Mouse (Mus musculus) forebrain, embryonic 12.5 days (tissue): Measurements from ENCODE around the gene Slc26a3. TPM values are rescaled to one million over a fixed set of nuclear protein-coding genes. Genes with fewer than 3 reads are reported as not detected.
A peak's percentile ranks its signal among the peaks of the same experiment; 100 is the strongest.

Experiments used
- ATAC-seq: fragments of 200-750 bp; cut with Nextera tagmentation; 2 replicates; pipeline ENCODE4 v1.8.0; 2017; ENCODE audit warnings: moderate TSS enrichment; ENCODE audit not compliant: low FRiP score
- H3K27ac ChIP-seq: fragments of 300-500 bp; sonication (generic); 2 replicates; pipeline ENCODE4 v1.5.1; 2016; ENCODE audit warnings: mild to moderate bottlenecking
- H3K27me3 ChIP-seq: fragments of 300-500 bp; sonication (generic); 2 replicates; pipeline ENCODE4 v1.6.1; 2016; ENCODE audit warnings: mild to moderate bottlenecking
- H3K36me3 ChIP-seq: fragments of 300-500 bp; sonication (generic); replicated peaks from 2 replicates; pipeline ENCODE4 v1.6.1; 2016; ENCODE audit warnings: mild to moderate bottlenecking
- H3K4me1 ChIP-seq: fragments of 300-500 bp; sonication (generic); 2 replicates; pipeline ENCODE4 v1.6.1; 2016
- H3K4me2 ChIP-seq: fragments of 300-500 bp; sonication (generic); 2 replicates; pipeline ENCODE4 v1.6.1; 2016; ENCODE audit warnings: mild to moderate bottlenecking, moderate library complexity
- H3K4me3 ChIP-seq: fragments of 300-500 bp; sonication (generic); replicated peaks from 2 replicates; pipeline ENCODE4 v1.5.1; 2016; ENCODE audit warnings: mild to moderate bottlenecking
- H3K9ac ChIP-seq: fragments of 300-500 bp; sonication (generic); 2 replicates; pipeline ENCODE4 v1.6.1; 2016; ENCODE audit warnings: mild to moderate bottlenecking
- H3K9me3 ChIP-seq: fragments of 300-500 bp; sonication (generic); 2 replicates; pipeline ENCODE4 v1.6.1; 2016
- WGBS: fragments of 180-500 bp; shearing (Covaris S2); methylation state at CpG from one replicate; pipeline ENCODE4 v1.1.7; 2016; 5-methylcytosine and 5-hydroxymethylcytosine counted together
- polyA plus RNA-seq: library from polyadenylated mRNA; unstranded; fragments of >200 nt; fragmentation: Nextera tagmentation; extraction: Ambion mirVana; gene quantifications from 2 replicates; pipeline ENCODE4 v1.2.1, GENCODE M21; 2016

The Slc26a3 gene
- polyA plus RNA-seq, result 0.06 and 0.09 TPM in 2 replicates

DNA sequence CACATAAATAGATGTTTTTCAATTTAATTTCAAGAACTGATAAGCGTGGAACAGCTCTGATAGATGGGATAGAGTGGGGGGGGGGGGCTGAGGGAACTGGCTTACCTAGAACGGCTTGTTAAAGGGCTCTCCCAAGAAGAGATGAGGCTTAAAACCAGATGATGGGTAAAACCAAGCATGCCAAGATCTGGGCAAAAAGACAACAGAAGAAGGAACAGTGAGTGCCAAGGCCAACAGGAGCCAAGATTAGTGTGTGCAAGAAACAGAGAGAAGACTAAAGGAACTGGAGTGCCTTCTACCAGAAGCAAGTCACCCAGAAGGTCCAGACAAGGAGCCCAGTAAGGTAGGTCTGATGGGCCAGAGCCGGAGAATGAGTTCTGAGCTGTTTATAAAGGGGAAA, at the start of gene Slc26a3:
Slc26a3 (plus strand) TSS at position 301 of the 400 bp plus-strand sequence.
- Histone ChIP-seq H3K27ac (no peak within 1 kb of the TSS), H3K36me3 (no peaks in the 10 kb centered on the region), H3K4me1 (no peaks in the 10 kb centered on the region), H3K27me3 (no peaks in the 10 kb centered on the region), H3K4me2 (no peak within 1 kb of the TSS), H3K9ac (no peak within 1 kb of the TSS), H3K9me3 (no peaks in the 10 kb centered on the region), H3K4me3 (no peak within 1 kb of the TSS)
- ATAC-seq, result no peak
- 84% methylated on average over 3 of the region's 3 CpGs for WGBS

DNA sequence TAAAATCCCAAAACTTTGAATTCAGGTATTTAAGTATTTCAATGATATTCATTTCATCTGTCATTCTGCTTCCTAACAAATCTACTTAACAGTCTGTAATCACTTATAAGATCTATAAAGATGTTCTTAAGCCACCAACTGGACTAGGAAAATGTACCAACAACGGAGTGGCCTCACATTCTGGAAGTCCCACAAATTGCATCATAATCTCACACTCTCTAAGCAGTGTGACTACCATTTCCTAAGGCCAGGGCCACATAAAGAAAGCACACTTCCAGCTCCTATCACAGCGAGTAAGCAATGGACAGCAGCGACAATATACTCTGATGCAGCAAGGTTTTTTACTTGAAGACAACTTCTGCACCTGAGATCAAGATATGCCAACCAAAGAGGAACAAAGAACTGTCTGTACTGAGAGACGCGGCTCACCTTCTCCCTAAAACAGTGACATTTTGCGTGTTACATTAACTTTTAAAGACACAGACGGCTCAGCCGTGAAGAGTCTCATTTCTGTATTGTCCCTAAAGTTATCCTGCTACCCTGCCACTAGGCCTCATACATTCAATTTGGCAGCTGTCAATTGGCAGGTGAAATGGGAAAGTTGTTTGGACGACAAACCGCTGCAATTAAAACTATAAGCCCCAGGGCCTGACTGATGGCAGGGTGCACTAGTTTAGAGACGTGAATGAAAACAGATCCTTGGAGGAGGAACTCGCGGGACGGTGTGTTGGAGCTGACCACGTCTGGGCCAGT, 40.3 kb upstream of the Slc26a3 start:
- peak; percentile 67; the same call in 1 of the 2 replicates for ATAC-seq
- H3K27ac ChIP-seq, result no peak overlapping the region
- 27% methylated on average over 15 of the region's 15 CpGs for WGBS

DNA sequence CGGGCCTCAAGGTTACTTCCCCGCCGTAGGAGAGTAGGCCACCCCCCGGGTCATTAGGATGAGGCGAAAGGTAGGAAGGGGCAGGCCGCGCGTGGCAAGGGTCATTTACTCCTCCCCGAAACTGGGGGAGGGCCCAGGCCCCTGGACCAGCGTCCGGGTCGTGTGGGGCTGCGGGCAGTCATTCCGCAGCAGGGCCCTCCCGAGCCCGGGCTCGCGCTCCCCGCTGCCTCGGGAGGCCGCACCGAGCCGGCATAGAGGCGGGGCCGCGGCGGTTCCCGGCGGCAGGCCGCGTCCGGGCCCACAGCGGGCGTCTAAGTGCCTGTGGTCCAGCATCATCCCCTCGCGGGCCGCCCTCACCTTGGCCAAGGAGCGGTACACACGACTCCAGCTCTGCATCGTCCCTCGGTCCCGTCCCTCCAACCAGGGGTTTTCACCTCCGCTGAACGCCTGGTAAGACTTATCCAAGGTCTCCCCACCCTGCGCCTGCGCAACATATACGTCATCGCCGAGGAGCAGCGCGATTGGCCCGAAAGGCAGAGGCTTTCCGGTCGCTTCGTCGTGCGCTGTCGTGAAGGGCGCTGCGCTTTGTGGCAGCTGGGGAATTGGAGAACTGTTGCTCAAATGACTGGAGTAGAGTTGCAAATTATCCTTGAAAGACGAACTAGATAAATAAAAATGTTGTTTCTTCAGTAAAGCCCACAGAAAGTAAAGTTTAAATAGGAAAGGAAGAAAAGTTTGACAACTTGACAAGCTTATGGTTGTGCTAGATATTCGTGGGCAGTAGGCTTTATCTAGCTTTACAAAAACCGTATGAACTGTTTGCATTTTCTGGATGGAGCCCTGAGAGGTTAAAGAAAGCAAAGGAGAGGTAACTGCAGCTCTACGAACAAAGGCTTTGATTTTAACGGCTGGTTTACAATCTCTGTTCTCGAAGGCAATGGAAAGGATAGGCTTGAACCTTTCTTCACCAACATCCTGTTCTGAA, 39.4 kb upstream of the Slc26a3 start, which contains the start of gene Dld:
Dld (minus strand) TSS at position 510 of the 985 bp plus-strand sequence.
- Histone ChIP-seq H3K4me3 (peak within 1 kb of the TSS; percentile 96), H3K27ac (peak within 1 kb of the TSS; percentile 67), H3K4me1 (peaks cover 10% of the 10 kb centered on the region), H3K4me2 (peak within 1 kb of the TSS; percentile 86), H3K36me3 (peaks cover 15% of the 10 kb centered on the region), H3K9ac (peak within 1 kb of the TSS; percentile 95), H3K27me3 (no peaks in the 10 kb centered on the region), H3K9me3 (no peaks in the 10 kb centered on the region)
- 5% methylated on average over 61 of the region's 66 CpGs for WGBS
- peak; percentile 100 for ATAC-seq

More for the DNA sequence above, 40.3 kb upstream of the Slc26a3 start:
- Histone ChIP-seq H3K4me1 (peaks cover 10% of the 10 kb centered on the region), H3K27me3 (no peaks in the 10 kb centered on the region), H3K4me3 (peak overlapping the region; percentile 96), H3K9me3 (no peaks in the 10 kb centered on the region), H3K4me2 (peak overlapping the region; percentile 86), H3K36me3 (peaks cover 15% of the 10 kb centered on the region), H3K9ac (peak overlapping the region; percentile 95)

DNA sequence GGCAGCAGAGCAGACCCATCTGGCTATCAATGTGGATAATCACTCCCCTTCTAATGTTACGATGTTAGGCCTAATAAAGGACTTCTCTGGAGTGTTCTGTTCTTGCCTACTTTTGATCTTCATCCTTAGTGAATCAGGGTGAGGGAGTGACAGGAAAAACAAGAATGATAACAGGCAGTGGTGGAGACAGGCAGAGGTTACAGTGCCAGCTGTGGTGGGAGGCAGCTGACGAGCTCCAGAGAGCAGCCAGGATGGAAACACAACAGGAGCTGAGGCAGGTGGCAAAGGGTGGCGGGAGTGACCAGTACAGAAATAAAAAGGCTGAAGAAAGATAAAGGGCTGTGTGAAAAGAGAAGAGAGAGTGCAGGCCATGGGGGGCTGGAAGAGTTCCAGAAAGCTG, 24.2 kb upstream of the Slc26a3 start:
- Histone ChIP-seq H3K9me3 (no peaks in the 10 kb centered on the region), H3K36me3 (no peaks in the 10 kb centered on the region), H3K9ac (no peak overlapping the region), H3K4me2 (no peak overlapping the region), H3K4me1 (no peaks in the 10 kb centered on the region), H3K27ac (no peak overlapping the region), H3K27me3 (0 out of 2 replicates have a peak, but pooled peaks cover 4% of the 10 kb centered on the region), H3K4me3 (no peak overlapping the region)
- no peak for ATAC-seq
- WGBS, result 58% methylated on average over 3 of the region's 3 CpGs

DNA sequence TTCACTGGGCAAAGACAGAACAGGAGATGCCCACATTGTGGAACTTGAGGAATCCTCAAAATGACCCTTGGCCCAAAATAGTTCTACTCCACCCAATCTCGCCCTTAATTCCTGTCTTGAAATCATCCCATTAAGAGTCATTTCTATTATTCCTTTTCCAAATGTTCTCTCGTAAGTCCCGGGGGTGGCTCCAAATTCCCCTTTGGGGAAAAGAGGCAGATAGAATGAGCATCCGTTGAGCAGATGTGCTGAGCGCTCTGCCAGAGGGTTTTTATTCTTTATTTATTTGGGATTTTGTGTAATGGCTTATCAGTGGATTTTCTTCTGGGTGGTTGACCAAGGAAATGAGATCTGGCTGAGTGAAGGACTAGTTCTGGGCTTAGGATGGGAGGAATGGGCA, 22.9 kb upstream of the Slc26a3 start:
- Histone ChIP-seq H3K27ac (no peak overlapping the region), H3K4me3 (no peak overlapping the region), H3K9ac (no peak overlapping the region), H3K9me3 (no peaks in the 10 kb centered on the region), H3K4me2 (no peak overlapping the region), H3K4me1 (no peaks in the 10 kb centered on the region), H3K36me3 (no peaks in the 10 kb centered on the region), H3K27me3 (0 out of 2 replicates have a peak, but pooled peaks cover 4% of the 10 kb centered on the region)
- 86% methylated on average over 5 of the region's 5 CpGs for WGBS
- ATAC-seq, result no peak

DNA sequence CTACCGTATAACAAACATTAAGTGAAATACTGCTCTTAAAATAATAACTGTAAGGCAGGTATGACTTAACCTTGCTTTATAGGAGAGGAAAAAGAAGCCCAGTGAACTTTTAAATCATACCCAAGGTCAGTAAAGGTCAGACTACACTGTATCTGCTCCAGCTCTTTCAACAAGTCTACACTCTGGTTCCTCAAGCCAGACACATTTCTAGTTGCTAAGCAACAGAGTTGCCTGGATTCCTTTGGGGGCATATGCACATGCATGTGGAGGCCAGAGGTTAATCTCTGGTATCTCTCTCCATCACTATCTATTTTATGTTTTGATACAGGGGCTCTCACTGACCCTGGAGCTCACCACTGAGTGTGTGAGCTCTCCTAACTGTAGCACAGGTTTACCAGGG, 21.6 kb upstream of the Slc26a3 start:
- WGBS, result 98% methylated on average over 1 of the region's 1 CpGs

DNA sequence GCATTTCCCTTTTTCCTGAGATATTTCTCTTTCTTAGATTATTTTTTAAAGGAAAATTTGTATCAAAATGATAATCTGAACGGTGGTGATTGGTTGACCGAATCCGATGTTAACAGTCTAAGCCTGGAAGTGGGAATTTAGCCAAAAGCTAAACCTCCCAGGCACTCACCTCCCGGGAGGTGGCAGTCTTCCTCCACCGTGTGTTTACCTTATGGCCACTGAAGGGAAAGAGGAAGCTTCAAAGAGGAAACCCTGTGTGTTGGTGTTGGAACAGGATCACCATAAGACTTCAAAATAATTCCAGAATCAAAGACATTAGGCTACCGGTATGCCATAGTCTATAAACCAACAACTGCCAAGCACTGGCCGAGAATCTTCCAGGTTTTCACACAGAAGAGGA, 21.0 kb upstream of the Slc26a3 start:
- no peak for ATAC-seq
- no peaks in the 10 kb centered on the region for H3K9me3 ChIP-seq
- 84% methylated on average over 7 of the region's 7 CpGs for WGBS
- H3K4me3 ChIP-seq, result no peak overlapping the region
- H3K27me3 ChIP-seq, result 0 out of 2 replicates have a peak, but pooled peaks cover 4% of the 10 kb centered on the region
- no peak overlapping the region for H3K4me2 ChIP-seq
- H3K9ac ChIP-seq, result no peak overlapping the region
- no peaks in the 10 kb centered on the region for H3K36me3 ChIP-seq
- no peak overlapping the region for H3K27ac ChIP-seq
- H3K4me1 ChIP-seq, result 0 out of 2 replicates have a peak, but pooled peaks cover under 1% of the 10 kb centered on the region

More for the DNA sequence above, 21.6 kb upstream of the Slc26a3 start:
- Histone ChIP-seq H3K4me2 (no peak overlapping the region), H3K27me3 (0 out of 2 replicates have a peak, but pooled peaks cover 4% of the 10 kb centered on the region), H3K27ac (no peak overlapping the region), H3K36me3 (no peaks in the 10 kb centered on the region), H3K4me3 (no peak overlapping the region), H3K4me1 (no peaks in the 10 kb centered on the region), H3K9ac (no peak overlapping the region), H3K9me3 (no peaks in the 10 kb centered on the region)
- ATAC-seq, result no peak

DNA sequence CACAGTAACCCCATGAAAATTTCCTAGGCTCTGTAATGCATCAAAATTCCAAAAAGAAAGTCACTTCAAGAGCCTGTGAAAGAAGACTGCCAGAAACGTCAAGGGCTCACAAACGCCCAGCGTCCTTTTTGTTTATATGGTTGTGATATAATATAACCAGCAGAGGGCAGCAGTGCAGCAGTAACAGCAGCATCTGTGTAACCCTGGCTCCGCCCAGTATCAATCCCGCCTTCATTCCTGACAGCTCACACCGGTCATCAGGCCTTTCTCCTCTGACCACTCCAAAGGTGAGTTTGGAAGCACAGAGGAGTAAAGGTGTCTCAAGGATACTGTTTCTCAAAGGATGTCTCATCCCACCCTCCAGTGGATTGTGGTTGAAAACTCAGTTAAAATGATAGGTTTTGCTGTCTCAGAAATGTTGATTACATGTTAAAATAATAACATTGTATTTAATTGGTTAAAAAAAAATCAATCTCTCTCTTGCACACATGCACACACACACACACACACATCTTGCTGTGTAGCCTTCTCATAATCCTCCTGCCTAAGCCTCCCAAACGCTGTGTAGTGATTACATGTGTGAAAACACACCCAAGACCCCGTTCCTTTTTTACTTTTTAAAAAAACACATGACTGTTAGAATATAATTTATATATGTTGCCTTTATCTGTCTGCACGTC, 15.9 kb upstream of the Slc26a3 start:
- Histone ChIP-seq H3K4me1 (peaks cover 13% of the 10 kb centered on the region), H3K4me3 (no peak overlapping the region), H3K9me3 (no peaks in the 10 kb centered on the region), H3K27me3 (no peaks in the 10 kb centered on the region; the same call in 1 of the 2 replicates), H3K27ac (no peak overlapping the region), H3K9ac (no peak overlapping the region), H3K36me3 (no peaks in the 10 kb centered on the region), H3K4me2 (peak overlapping the region; percentile 25; the same call in 1 of the 2 replicates)
- peak; percentile 84 for ATAC-seq
- WGBS, result 33% methylated on average over 9 of the region's 9 CpGs

DNA sequence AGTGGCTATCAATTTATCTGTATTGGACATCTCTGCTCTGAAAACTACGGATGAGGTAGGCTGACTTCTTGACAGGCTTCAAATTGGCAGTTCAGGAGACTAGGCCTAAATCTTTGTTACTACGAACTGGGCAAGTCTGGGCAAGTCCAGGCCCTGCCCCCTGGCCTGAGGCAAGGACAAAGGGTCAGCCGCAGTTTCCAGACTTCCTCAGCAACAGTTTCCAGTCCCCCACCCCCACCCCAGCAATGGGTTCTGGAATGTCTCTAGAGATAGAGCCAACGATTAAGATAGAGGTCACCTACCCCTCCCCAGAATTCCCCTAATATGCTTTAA, 15.4 kb upstream of the Slc26a3 start:
- Histone ChIP-seq H3K9me3 (no peaks in the 10 kb centered on the region), H3K27me3 (no peaks in the 10 kb centered on the region; the same call in 1 of the 2 replicates), H3K9ac (no peak overlapping the region), H3K27ac (no peak overlapping the region), H3K36me3 (no peaks in the 10 kb centered on the region), H3K4me3 (no peak overlapping the region), H3K4me2 (no peak overlapping the region), H3K4me1 (peaks cover 13% of the 10 kb centered on the region)
- ATAC-seq, result no peak
- 67% methylated on average over 4 of the region's 4 CpGs for WGBS

DNA sequence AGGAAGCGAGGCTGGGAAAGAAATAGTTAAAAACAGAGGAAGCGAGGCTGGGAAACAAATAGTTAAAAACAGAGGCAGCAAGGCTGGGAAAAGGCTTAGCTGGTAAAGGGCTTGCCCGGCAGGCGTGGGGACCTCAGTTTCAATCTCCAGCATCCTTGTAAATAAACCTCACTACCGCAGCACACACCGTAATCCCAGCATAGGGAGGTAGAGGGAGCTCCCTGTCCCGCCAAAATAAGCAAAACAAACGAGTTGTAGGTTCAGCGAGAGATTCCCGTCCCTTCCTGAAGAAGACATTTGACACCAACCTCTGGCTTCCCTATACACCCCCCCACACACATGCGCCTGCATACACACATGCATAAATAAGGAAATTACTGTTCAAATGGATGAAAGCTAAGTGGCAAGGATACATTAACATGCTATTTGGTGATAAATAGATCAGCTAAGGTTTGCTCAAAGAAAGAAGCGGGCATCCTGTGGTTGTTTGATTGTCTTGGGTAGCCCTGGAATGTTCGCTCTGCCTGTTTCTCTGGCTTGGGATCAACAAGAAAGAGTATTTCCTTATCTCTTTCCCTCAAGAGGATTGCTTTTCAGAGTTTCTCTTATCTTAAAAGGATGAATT, 14.2 kb upstream of the Slc26a3 start:
- WGBS, result 14% methylated on average over 13 of the region's 13 CpGs
- H3K9me3 ChIP-seq, result no peaks in the 10 kb centered on the region
- no peaks in the 10 kb centered on the region; the same call in 1 of the 2 replicates for H3K27me3 ChIP-seq
- no peak overlapping the region for H3K9ac ChIP-seq
- H3K4me3 ChIP-seq, result peak overlapping the region; percentile 30
- no peak overlapping the region for H3K27ac ChIP-seq
- peaks cover 13% of the 10 kb centered on the region for H3K4me1 ChIP-seq
- ATAC-seq, result no peak
- no peaks in the 10 kb centered on the region for H3K36me3 ChIP-seq
- peak overlapping the region; percentile 51 for H3K4me2 ChIP-seq

DNA sequence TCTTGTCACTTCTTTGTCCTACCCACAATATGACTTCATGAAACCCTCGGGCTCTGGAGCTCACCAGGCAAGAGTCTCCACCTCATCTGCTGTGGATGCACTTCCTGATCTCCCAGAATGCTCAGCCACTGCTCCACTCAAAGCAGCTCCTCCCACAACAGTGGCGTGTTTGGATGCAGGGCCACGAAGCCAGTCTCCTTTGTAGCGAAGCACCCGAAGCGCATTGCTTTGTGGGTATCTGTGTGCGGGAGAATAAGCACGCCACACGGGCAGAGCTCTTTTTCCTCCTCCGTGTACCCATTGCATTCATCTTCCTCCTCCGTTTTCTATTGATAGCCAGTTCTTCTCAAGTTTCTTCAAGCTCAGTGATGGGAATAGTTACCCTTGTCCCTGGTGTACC, 13.4 kb upstream of the Slc26a3 start:
- no peak overlapping the region for H3K4me3 ChIP-seq
- H3K9ac ChIP-seq, result no peak overlapping the region
- peaks cover 13% of the 10 kb centered on the region for H3K4me1 ChIP-seq
- WGBS, result 75% methylated on average over 11 of the region's 11 CpGs
- H3K4me2 ChIP-seq, result no peak overlapping the region
- H3K36me3 ChIP-seq, result no peaks in the 10 kb centered on the region
- H3K9me3 ChIP-seq, result no peaks in the 10 kb centered on the region
- ATAC-seq, result no peak
- H3K27ac ChIP-seq, result no peak overlapping the region
- no peaks in the 10 kb centered on the region; the same call in 1 of the 2 replicates for H3K27me3 ChIP-seq
